Mouse (Mus musculus) embryo, embryonic 11 days (tissue): ENCODE measurements around the gene Jag1.

Source experiments
- DNase-seq: peaks from one replicate; pipeline ENCODE4 v3.0.0-alpha.2; 2015

Jag1 gene

DNA sequence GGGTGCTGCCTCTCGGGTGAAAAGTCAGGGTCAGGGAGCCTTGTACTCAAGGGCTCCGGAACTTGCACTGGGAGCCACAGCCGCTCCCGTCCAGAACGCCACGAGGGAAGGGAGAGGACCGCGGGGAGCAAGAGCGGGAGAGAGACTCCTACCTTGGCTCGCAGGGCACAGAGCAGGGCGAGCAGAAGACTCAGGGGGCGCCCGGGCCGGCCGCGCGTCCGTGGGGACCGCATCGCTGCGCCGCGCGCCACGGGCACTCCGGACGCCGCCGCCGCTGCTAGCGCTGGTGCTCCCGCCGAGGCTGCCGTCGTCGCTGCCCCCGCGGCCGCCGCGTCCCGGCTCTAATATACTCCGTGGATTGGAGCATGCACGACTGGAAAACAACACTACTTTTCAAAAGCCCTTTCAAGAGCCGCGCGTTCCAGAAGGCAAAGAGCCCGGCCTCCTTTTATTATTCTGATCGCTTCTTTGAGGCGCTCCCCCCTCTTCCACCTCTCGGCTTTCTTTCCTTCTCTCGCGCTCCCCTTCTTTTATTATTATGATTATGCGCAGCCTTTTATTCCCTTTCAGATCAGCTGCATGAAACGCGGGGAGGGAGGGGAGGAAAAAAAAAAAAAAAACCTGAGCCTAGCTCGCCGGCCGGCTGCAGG is at the start of gene Jag1:
Jag1 (minus strand) TSS at position 620 of the 650 bp plus-strand sequence.
- peak; percentile 80 for DNase-seq

- no peak for DNase-seq
Measured at GRCm38 (mm10) chr2:137156018-137156417, 39.6 kb upstream of the Jag1 start.

DNA sequence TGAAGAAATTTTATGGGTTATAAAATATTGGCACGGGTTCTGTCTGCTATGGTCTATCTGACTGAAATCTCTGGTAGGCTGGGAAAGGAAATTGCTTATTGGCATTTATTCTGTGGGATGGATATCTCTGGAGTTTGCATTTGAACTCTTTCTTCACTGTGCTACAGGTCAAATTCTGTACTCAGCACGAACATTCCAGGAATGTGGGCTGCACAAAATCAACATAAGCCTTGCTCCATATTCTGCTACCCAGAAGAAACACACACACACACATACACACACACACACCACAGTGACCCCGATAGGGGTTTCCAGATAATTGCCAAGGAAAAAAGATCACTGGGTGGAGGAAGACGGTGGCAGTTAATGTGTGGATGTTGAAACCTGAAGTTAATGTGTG is 37.4 kb upstream of the Jag1 start:
- DNase-seq = no peak

DNA sequence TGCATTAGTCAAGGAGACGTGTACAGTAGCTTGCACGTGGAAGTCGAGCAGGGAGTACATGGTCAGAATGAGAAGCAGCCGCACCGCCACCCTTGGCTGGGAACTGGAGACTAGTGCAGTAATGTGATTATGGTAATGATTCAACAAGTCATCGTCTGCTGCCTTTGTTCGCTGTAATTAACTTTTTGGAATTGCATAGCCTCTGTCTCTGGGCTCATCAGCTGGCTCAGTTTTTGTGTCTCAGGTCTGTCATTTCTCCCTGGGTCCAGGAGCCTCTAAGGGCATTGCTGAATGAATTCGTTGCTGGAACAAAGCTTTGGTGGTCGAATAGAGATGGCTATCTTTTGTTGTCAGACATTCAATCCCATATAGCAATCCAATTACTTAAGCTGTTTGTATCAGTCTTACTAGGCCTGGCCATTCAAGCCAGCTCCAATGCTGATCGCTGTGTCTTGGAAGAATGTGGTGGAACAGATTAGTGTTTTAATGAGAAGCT is 36.8 kb upstream of the Jag1 start:
- DNase-seq = no peak

DNA sequence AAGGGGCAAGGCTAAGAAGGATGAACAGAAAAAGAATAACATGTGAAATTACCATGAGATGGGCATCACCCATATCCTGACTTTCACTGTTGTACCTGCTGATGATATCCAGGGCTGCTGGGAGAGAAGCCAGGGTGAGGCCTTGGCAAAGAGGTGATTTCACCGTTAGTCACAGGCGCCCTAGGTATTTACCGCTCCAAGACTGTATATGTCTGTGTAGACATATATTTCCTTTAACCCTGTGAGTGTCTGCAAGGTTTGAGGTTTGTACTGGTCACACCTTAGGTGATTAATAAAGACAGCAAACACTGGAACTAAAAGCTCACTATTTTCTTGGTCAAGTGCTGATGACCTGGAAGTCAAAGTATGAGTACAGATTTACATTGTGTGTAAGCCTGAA is 34.5 kb upstream of the Jag1 start:
- no peak for DNase-seq

- DNase-seq = no peak
Measured at GRCm38 (mm10) chr2:137146938-137147666, 30.7 kb upstream of the Jag1 start.

GRCm38 (mm10) chr2:137138063-137138462 is 21.6 kb upstream of the Jag1 start:
- no peak for DNase-seq

DNA sequence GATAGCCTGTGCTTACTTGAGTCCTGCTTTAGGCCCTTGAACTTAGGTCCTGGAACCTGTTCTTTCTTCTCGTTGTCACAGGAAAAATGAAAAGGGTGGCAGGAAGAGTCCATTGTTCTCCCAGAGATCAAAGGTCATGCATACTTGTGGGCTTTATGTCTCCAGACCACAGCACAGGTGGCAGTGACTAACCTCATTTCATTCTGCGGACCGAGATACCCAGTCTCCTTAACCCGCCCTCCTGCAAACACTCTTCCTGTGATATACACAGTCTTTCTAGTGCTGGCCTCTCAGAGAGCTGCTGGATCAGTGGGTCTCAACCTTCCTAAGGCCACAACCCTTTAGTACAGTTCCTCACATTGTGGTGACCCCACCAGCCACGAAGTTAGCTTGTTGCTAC is 17.6 kb upstream of the Jag1 start:
- DNase-seq = no peak

DNA sequence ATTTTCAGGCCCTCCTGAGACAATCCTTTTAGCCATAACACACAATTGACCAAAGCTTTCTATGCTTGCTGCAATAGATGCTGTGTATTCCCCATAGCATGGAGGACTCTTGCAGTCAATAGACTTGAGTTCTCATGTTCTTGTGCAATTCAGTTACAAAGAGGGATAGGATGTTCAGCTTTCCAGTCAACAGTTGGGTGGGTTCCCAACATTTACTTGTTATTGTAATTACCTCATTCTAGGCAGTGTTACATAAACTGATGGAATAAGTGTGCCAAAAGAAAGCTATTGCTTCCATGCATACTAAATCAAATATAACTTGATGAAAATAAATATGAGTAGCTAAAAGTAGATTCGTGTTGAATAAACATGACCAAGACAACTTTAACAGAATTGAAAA is 8.4 kb upstream of the Jag1 start:
- no peak for DNase-seq

DNA sequence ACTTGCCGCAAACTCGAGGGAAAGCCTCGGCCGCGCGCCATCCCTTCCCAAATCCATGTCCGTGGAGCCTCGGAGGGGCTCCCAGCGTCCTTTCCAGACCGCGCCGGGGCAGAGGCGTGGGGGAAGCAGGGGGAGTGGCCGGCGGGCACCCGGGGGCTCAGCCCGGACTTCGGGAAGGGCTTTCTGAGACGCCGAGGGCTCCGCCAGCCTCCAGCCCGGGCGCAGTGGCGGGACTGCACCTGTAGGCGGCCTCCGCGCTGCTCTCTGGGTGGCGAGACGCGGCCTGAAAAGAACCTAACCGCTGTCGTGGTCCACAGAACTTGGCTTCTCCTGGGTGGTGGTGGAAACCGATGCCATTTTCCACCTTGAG is 862 bp upstream of the Jag1 start:
- DNase-seq = peak; percentile 93

- DNase-seq = peak; percentile 99
Measured at GRCm38 (mm10) chr2:137116675-137117320, 354 bp upstream of the Jag1 start.

DNA sequence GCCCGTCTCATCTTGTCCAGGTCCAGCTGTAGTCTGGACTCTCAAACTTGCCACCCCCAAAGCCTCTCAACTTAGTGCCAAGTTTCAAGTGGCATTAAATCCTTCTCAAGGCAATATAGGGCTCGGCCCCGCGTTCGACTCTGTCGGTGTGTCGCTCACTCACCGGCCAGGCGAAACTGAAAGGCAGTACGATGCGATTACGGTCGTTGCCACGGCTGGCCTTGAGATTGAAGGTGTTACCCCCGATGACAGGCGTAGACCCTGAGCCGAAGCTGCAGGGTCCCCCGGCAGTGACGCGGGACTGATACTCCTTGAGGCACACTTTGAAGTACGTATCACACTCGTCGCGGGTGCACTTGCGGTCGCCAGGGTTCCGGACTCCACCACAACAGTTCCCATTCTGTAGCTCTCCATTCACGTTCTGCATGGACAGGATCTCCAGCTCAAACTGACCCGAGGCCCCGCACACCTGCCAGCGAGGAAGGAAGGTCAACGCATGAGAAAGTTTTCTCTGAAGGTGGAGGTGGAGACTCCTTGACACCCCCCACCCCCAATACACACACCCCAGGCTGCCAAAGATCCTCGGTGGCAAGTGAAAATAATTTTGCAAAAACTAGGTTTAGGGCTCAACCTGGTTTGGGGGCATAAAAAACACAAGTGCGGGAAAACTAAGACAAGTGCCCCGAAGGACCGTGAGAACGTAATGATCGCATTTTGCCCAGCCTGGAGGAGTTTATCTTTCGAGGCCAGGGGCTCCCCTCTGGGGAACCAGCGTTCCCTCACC is 1.0 kb downstream of the Jag1 start:
- DNase-seq = peak; percentile 53

- peak; percentile 86 for DNase-seq
Measured at GRCm38 (mm10) chr2:137114248-137115096, 2.0 kb downstream of the Jag1 start.

GRCm38 (mm10) chr2:137113288-137114061 is 3.0 kb downstream of the Jag1 start:
- peak; percentile 47 for DNase-seq

DNA sequence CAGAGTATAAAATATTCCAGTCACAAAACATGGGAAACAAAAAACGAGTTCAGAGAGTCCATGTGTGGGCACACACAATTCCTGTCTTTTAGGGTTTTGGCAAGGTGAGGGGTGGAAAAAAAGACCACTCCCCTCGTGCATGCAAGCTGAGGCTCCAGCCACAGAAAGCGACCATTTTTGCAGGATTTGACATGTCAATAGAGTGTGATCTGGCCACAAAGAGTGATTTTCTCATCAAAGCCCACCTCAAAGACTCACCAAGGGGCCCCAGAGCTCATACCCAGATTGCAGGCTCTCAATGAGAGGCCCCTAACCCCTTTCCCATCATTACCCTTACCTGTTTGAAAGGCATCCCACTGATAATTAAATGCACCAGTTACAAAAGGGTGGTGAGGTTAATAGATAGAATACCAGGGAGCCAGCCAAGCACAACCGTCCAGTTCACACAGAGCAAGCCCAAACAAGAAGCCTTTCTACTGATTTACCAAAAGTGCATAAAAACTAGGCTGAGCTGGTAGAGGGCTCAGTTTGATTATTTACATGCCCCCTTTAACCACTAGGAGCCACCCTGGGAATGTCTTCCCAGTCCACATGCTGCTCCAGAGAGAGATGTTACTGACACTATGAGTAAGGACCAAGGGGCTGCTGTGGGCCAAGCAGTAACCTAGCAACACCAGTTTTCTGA is 6.1 kb downstream of the Jag1 start:
- no peak for DNase-seq

GRCm38 (mm10) chr2:137109321-137110213 is 6.9 kb downstream of the Jag1 start:
- no peak for DNase-seq

GRCm38 (mm10) chr2:137107946-137108345 is 8.5 kb downstream of the Jag1 start:
- no peak for DNase-seq

- no peak for DNase-seq
Measured at GRCm38 (mm10) chr2:137107203-137107602, 9.2 kb downstream of the Jag1 start.

- peak; percentile 64 for DNase-seq
Measured at GRCm38 (mm10) chr2:137101074-137101473, 15.4 kb downstream of the Jag1 start.
